Mouse (Mus musculus) spleen, adult 12 weeks (tissue): ENCODE results near the gene Car10.
"Not testable (repeated sequence)": the region's sequence is repeated elsewhere in the genome, so short reads cannot be mapped to it uniquely, and the experiment has no call there.

Source experiments
- DNase-seq: peaks from one replicate; pipeline ENCODE4 v3.0.0; 2022; ENCODE audit warnings: low spot score

The Car10 gene

GRCm38 (mm10) chr11:93391159-93391558 is 293.3 kb downstream of the Car10 start:
- DNase-seq = no peak

DNA sequence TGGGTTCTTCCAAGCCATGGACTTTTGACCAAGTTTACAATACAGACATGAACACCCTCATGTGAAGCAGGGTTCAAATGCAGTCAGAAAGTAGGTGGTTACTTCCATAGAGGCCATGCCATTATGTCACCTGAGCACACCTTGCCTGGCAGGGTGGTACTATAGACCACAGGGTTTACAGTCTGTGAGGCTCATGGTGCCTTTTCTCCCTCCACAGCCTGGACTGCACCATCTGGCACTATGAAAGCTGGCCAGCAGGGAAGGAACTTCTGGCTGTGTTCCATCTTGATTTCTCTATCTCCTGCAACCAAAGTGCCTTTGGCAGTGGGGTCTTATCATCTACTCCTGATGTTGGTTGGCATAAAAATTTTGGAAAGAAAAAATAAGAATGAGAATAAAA is 295.5 kb downstream of the Car10 start:
- DNase-seq = not testable (repeated sequence)

GRCm38 (mm10) chr11:93396356-93396755 is 298.5 kb downstream of the Car10 start:
- DNase-seq = no peak

DNA sequence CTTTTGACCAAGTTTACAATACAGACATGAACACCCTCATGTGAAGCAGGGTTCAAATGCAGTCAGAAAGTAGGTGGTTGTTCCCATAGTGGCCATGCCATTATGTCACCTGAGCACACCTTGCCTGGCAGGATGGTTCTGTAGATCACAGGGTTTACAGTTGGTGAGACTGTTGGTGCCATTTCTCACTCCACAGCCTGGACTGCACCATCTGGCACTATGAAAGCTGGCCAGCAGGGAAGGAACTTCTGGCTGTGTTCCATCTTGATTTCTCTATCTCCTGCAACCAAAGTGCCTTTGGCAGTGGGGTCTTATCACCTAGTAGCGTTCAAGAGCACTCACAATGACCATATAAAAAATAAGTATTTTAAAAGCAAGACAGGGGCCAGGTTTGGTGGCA is 303.3 kb downstream of the Car10 start:
- not testable (repeated sequence) for DNase-seq

DNA sequence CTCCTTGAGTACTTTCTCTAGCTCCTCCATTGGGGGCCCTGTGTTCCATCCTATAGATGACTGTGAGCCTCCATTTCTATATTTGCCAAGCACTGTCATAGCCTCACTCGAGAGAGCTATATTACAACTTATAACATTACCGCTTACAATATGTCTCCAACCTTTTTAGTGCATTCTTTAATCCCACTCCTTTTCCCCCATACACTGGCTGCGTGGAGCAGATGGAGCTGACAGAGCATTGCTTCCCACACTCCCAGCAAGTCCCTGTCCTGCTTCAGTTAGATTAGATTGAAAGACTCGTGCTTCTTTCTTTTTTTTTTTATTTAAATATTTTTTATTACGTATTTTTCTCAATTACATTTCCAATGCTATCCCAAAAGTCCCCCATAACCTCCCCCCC is 310.2 kb downstream of the Car10 start:
- DNase-seq = no peak

- DNase-seq = no peak
These were observed 333.7 kb downstream of the Car10 start for GRCm38 (mm10) chr11:93431482-93431881.

GRCm38 (mm10) chr11:93434997-93435915 is 337.4 kb downstream of the Car10 start:
- no peak for DNase-seq

GRCm38 (mm10) chr11:93436892-93437291 is 339.1 kb downstream of the Car10 start:
- DNase-seq = no peak

- no peak for DNase-seq
These were observed 342.6 kb downstream of the Car10 start for GRCm38 (mm10) chr11:93440466-93440865.

DNA sequence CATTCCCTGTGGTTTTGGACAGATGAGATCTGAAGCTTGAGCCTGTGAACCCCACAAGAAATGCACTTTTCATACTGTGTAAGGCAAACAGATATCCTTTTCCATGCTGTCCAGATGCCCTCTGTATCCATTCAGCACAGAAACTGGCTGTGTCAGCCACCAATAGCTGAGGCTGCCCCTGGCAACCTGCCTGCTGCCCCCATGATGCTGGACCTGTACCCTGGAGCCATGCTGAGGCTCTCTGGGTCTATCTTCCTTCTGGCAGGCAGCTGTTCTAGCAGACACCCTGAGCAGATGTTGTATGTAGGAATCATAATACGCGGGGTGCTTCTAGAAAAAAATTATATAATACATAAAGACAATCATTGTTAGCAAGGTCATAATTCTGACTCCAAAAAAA is 345.9 kb downstream of the Car10 start:
- DNase-seq = no peak

DNA sequence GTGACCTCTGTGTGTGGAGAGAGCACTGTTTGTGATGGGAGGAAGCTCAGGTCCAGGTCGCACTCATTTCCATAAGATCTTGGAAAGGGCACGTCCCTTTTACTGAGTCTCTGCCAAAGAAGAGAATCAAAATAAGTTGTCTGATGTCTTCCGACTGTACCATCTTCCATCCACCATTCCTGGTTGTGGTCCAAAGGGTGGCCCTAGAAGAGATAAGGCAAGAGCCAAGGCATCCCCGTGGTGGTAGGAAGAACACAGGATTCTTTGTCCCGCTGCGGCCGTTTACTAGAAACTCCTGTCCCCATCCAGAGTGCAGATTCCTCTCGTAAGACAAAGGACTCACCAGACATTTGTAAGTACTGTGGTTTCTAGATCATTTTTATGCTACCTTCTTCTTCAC is 346.9 kb downstream of the Car10 start:
- DNase-seq = no peak

GRCm38 (mm10) chr11:93447566-93447965 is 349.7 kb downstream of the Car10 start:
- no peak for DNase-seq

- no peak for DNase-seq
These were observed 350.7 kb downstream of the Car10 start for GRCm38 (mm10) chr11:93448290-93449256.

GRCm38 (mm10) chr11:93450535-93450934 is 352.7 kb downstream of the Car10 start:
- no peak for DNase-seq

GRCm38 (mm10) chr11:93466221-93466620 is 368.4 kb downstream of the Car10 start:
- no peak for DNase-seq

DNA sequence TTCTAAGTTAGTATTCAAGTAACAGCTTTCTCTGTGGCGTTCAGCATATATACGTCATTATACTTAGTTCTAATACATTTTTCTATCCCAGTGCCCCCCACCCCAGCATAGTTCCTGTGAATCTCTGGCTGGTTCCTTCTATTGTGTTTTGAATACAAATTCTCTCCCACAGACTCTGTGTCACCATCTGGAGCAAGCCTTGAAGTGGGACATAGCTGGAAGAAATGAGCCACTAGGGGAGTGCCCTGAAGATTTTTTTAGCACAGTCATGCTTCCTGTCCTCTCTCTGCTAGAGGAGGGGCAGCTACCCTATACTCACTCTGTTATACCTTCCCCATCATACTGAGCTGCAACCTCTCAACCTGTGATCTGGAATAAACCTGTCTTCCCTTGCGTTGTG is 369.9 kb downstream of the Car10 start:
- no peak for DNase-seq

- no peak for DNase-seq
These were observed 372.9 kb downstream of the Car10 start for GRCm38 (mm10) chr11:93470771-93471170.

- DNase-seq = no peak
These were observed 373.8 kb downstream of the Car10 start for GRCm38 (mm10) chr11:93471573-93472179.

- DNase-seq = no peak
These were observed 386.8 kb downstream of the Car10 start for GRCm38 (mm10) chr11:93484661-93485060.

GRCm38 (mm10) chr11:93487021-93487420 is 389.2 kb downstream of the Car10 start:
- no peak for DNase-seq

GRCm38 (mm10) chr11:93487913-93488604 is 390.2 kb downstream of the Car10 start:
- DNase-seq = no peak
